Comparison of ENCODE assay signal across 14 mouse cellular contexts in the genomic region with DNA sequence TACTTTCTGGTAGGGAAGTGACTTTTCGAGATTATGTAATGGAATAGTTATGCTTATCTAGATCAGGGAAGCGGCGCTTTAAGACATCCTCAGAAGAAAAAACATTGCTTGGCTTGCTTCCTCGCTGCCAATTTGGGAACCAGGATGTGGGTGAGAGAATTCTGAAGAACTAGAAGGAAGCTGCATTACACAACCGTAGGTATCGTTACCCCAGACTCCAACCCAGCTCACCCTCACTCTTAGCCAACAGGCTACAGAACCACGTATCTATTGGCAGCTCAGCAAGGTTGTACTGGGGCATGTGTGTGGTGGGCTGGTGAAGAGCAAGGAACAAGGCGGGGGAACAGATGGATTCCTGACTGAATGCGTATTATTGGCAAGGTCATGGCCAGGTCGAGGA. TPM values are rescaled to one million over a fixed set of nuclear protein-coding genes. Genes with fewer than 3 reads are reported as not detected.
DNase-seq lines count a peak whose midpoint lies in the region; ATAC-seq lines count a peak whose summit lies in the region.
"Had no signal": no experiment of that assay in that cellular context is flagged by ENCODE, and none has a peak within 500 bp of the region (broad histone marks: within the 10 kb centered on the region; RNA-seq: fewer than 3 reads in every experiment).

No protein-coding gene starts in this region.

- H3K4me1 ChIP-seq in megakaryocyte, embryonic 14.5 days, result peaks cover 56% of the 10 kb centered on the region
- no peaks in the 10 kb centered on the region for H3K4me1 ChIP-seq in hindbrain, embryonic 14.5 days (replicated peaks; ENCODE audit: control insufficient read depth, insufficient read depth, low read length)
- H3K4me1 ChIP-seq: forebrain, embryonic 15.5 days; heart, embryonic 15.5 days; limb, embryonic 13.5 days; midbrain, embryonic 10.5 days had no signal

- peak; percentile 99 for ATAC-seq in frontal cortex, adult (ENCODE audit: low TSS enrichment)
- no peak for ATAC-seq in hindbrain, embryonic 14.5 days (ENCODE audit: low FRiP score)
- ATAC-seq: forebrain, embryonic 15.5 days; intestine, embryonic 16.5 days had no signal

- H3K4me2 ChIP-seq in hindbrain, embryonic 14.5 days (replicated peaks), result no peak overlapping the region
- H3K4me2 ChIP-seq: forebrain, embryonic 15.5 days; heart, embryonic 15.5 days; limb, embryonic 13.5 days had no signal

- peak overlapping the region; percentile 23 for H3K4me3 ChIP-seq in megakaryocyte, embryonic 14.5 days (replicated peaks)
- no peak overlapping the region for H3K4me3 ChIP-seq in hindbrain, embryonic 14.5 days (replicated peaks; ENCODE audit: low read length)
- H3K4me3 ChIP-seq: forebrain, embryonic 15.5 days; heart, embryonic 15.5 days; limb, embryonic 13.5 days; midbrain, embryonic 10.5 days had no signal

- peaks cover 32% of the 10 kb centered on the region for H3K36me3 ChIP-seq in megakaryocyte, embryonic 14.5 days (replicated peaks; ENCODE audit: low read length)
- no peaks in the 10 kb centered on the region for H3K36me3 ChIP-seq in hindbrain, embryonic 14.5 days (replicated peaks; ENCODE audit: control insufficient read depth, insufficient read depth)
- H3K36me3 ChIP-seq: forebrain, embryonic 15.5 days; heart, embryonic 15.5 days; limb, embryonic 13.5 days; midbrain, embryonic 10.5 days had no signal

- H3K9me3 ChIP-seq in megakaryocyte, embryonic 14.5 days, result no peaks in the 10 kb centered on the region; the same call in 1 of the 2 replicates
- H3K9me3 ChIP-seq in hindbrain, embryonic 14.5 days (ENCODE audit: control insufficient read depth, low read length), result no peaks in the 10 kb centered on the region
- H3K9me3 ChIP-seq: forebrain, embryonic 15.5 days; heart, embryonic 15.5 days; limb, embryonic 13.5 days; midbrain, embryonic 10.5 days had no signal

- WGBS in hindbrain, embryonic 14.5 days, result 93% methylated on average over 10 of the region's 10 CpGs

- H3K27me3 ChIP-seq in megakaryocyte, embryonic 14.5 days (replicated peaks), result no peaks in the 10 kb centered on the region
- H3K27me3 ChIP-seq in hindbrain, embryonic 14.5 days (ENCODE audit: control insufficient read depth, insufficient read depth, low read length), result no peaks in the 10 kb centered on the region
- H3K27me3 ChIP-seq: forebrain, embryonic 15.5 days; heart, embryonic 15.5 days; limb, embryonic 13.5 days had no signal

- no peak overlapping the region for H3K27ac ChIP-seq in hindbrain, embryonic 14.5 days
- H3K27ac ChIP-seq: forebrain, embryonic 15.5 days; heart, embryonic 15.5 days; limb, embryonic 13.5 days; midbrain, embryonic 10.5 days had no signal

- DNase-seq in adrenal gland, adult 2 months, result peak; percentile 26
- no peak for DNase-seq in adrenal gland, postnatal 10 days
- peak; percentile 18 to 38 for DNase-seq in layer of hippocampus, postnatal 36 days
- no peak for DNase-seq in adrenal gland, adult 8-10 months
- no peak for DNase-seq in hindbrain, embryonic 14.5 days (ENCODE audit: low spot score)
- DNase-seq in T-cell, adult 2 months (ENCODE audit: low spot score), result no peak

- no peak overlapping the region for H3K9ac ChIP-seq in hindbrain, embryonic 14.5 days
- H3K9ac ChIP-seq: forebrain, embryonic 15.5 days; heart, embryonic 15.5 days; limb, embryonic 13.5 days had no signal

RNA-seq across cellular contexts. Expression of gene Il1b, which starts 10.7 kb away (rescaled TPM):
- 1 to 10 TPM in 1 of 2 experiments, under 1 TPM in 1; 0.78 to 1.5 TPM for total RNA-seq in adrenal gland, adult 2 months (2021)
- 0.17 and 0.20 TPM in 2 replicates for polyA plus RNA-seq in adrenal gland, adult 2 months (2012; rRNA removed)
- total RNA-seq in adrenal gland, postnatal 10 days (2021), result under 1 TPM; 0.55 to 0.63 TPM
- not detected for total RNA-seq in layer of hippocampus, postnatal 36 days (2021)
- polyA plus RNA-seq in megakaryocyte, embryonic 14.5 days (2012; ENCODE audit: insufficient read depth, low replicate concordance), result 2.2 and 4.8 TPM in 2 replicates
- 1 to 10 TPM in 3 of 4 experiments, under 1 TPM in 1; 0.87 to 2.7 (median 1.8) TPM for total RNA-seq in adrenal gland, adult 8-10 months (2022)
- not detected in 2 replicates for polyA plus RNA-seq in hindbrain, embryonic 14.5 days (2014; fragmentation: Nextera tagmentation; extraction: Ambion mirVana)
- polyA plus RNA-seq: forebrain, embryonic 15.5 days; midbrain, embryonic 10.5 days had no signal

RNA-seq across cellular contexts. Expression of gene Il1a, which starts 50.4 kb away (rescaled TPM):
- not detected for total RNA-seq in adrenal gland, adult 2 months (2021)
- not detected in 2 replicates for polyA plus RNA-seq in adrenal gland, adult 2 months (2012; rRNA removed)
- 1 to 10 TPM in 1 of 2 experiments, under 1 TPM in 1; 0.73 to 1.2 TPM for total RNA-seq in adrenal gland, postnatal 10 days (2021)
- under 1 TPM; 0.40 to 0.63 TPM for total RNA-seq in layer of hippocampus, postnatal 36 days (2021)
- 1.3 TPM in 1 of 2 replicates, not detected in the other for polyA plus RNA-seq in megakaryocyte, embryonic 14.5 days (2012; ENCODE audit: insufficient read depth, low replicate concordance)
- total RNA-seq in adrenal gland, adult 8-10 months (2022), result not detected
- polyA plus RNA-seq in hindbrain, embryonic 14.5 days (2014; fragmentation: Nextera tagmentation; extraction: Ambion mirVana), result 0.14 and 0.31 TPM in 2 replicates
- polyA plus RNA-seq: stomach, embryonic 14.5 days had no signal

Comparison
In these comparisons a context has a peak if more than half of its experiments do, and no peak if none do; other contexts are left out.
1. DNase-seq: peak in adrenal gland, adult 2 months (single experiment) and layer of hippocampus, postnatal 36 days (2 of 2); none in adrenal gland, postnatal 10 days (single experiment), adrenal gland, adult 8-10 months (single experiment), hindbrain, embryonic 14.5 days (single experiment) and T-cell, adult 2 months (single experiment).